Mouse (Mus musculus) limb, embryonic 14.5 days (tissue): ENCODE results near the gene Tedc1. TPM values are rescaled to one million over a fixed set of nuclear protein-coding genes. Genes with fewer than 3 reads are reported as not detected.

ENCODE experiments used
- ATAC-seq: fragments of 200-750 bp; cut with Nextera tagmentation; 2 replicates; pipeline ENCODE4 v1.8.0; 2017; ENCODE audit warnings: low read depth, moderate number of reproducible peaks, moderate TSS enrichment; ENCODE audit not compliant: low FRiP score
- DNase-seq: peaks from one replicate; pipeline ENCODE4 v3.0.0-alpha.2; 2015; ENCODE audit warnings: low spot score
- H3K27ac ChIP-seq: fragments of 300-500 bp; sonication (generic); replicated peaks from 2 replicates; pipeline ENCODE4 v1.5.1; 2014; ENCODE audit warnings: low read depth, mild to moderate bottlenecking, low read length, moderate library complexity, mixed read lengths
- H3K27me3 ChIP-seq: fragments of 300-500 bp; sonication (generic); 2 replicates; pipeline ENCODE4 v1.6.1; 2014; ENCODE audit warnings: low read length, mixed read lengths; ENCODE audit not compliant: control insufficient read depth, insufficient read depth
- H3K36me3 ChIP-seq: fragments of 300-500 bp; sonication (generic); 2 replicates; pipeline ENCODE4 v1.6.1; 2014; ENCODE audit warnings: mild to moderate bottlenecking, low read length, moderate library complexity, mixed read lengths; ENCODE audit not compliant: control insufficient read depth, insufficient read depth
- H3K4me1 ChIP-seq: fragments of 300-500 bp; sonication (generic); 2 replicates; pipeline ENCODE4 v1.6.1; 2014; ENCODE audit warnings: antibody characterized with exemption, low read length, mixed read lengths; ENCODE audit not compliant: control insufficient read depth, insufficient read depth
- H3K4me2 ChIP-seq: fragments of 300-500 bp; sonication (generic); replicated peaks from 2 replicates; pipeline ENCODE4 v1.6.1; 2014; ENCODE audit warnings: low read depth, mild to moderate bottlenecking, low read length, moderate library complexity; ENCODE audit not compliant: severe bottlenecking
- H3K4me3 ChIP-seq: fragments of 300-500 bp; sonication (generic); replicated peaks from 2 replicates; pipeline ENCODE4 v1.5.1; 2014; ENCODE audit warnings: low read length
- H3K9ac ChIP-seq: fragments of 300-500 bp; sonication (generic); 2 replicates; pipeline ENCODE4 v1.6.1; 2014; ENCODE audit warnings: mild to moderate bottlenecking, low read depth, low read length, moderate library complexity; ENCODE audit not compliant: severe bottlenecking
- H3K9me3 ChIP-seq: fragments of 300-500 bp; sonication (generic); 2 replicates; pipeline ENCODE4 v1.6.1; 2016; ENCODE audit warnings: low read length; ENCODE audit not compliant: control insufficient read depth
- POLR2A ChIP-seq: fragments of 200-500 bp; IDR thresholded peaks from 2 replicates; pipeline ENCODE4 v1.8.0; 2012; ENCODE audit warnings: inconsistent platforms, mild to moderate bottlenecking, moderate library complexity, borderline replicate concordance; ENCODE audit not compliant: insufficient read depth, insufficient read length; ENCODE audit errors: extremely low read depth
- WGBS: fragments of 180-500 bp; shearing (Covaris S2); extraction: QIAGEN DNeasy Blood & Tissue Kit; methylation state at CpG from one replicate; pipeline ENCODE4 v1.1.7; 2014; 5-methylcytosine and 5-hydroxymethylcytosine counted together
- polyA plus RNA-seq, 2 experiments: library from polyadenylated mRNA; depleted of rRNA in 1 of 2; stranded (reverse) in 1 of 2; unstranded in 1 of 2; fragments of >200 nt; fragmentation: Nextera tagmentation in 1 of 2; extraction: Ambion mirVana in 1 of 2; gene quantifications; 2 replicates each; pipeline versions ENCODE4 v1.2.1 to v1.2.3; 2012 to 2014

Gene Tedc1
- polyA plus RNA-seq, 2 experiments: 19.5 to 30.8 TPM

DNA sequence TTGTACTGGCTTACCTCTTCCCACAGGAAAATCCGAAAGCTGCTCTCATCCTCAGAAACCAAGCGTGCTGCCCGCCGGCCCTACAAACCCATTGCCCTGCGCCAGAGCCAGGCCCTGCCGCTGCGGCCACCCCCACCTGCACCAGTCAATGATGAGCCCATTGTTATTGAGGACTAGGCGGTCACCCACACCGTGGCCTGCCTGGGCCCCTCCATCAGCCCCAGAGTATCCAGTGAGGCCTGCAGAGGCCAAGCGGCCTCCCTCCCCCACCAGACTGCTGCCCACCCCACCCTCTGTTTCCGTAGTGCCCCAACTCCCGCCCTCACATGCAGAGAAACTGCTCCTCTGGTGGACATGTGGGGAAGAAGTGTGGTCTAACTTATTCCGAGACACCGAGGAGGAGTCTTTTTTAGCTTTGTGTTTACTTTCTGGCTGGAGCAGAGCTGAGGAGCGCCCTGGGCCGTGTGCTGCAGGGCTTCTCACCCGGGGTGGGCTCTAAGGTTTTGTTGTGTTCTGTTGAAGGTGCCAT lies 19.7 kb upstream of the Tedc1 start:
- no peak for TF ChIP-seq POLR2A
- no peak overlapping the region for H3K4me2 ChIP-seq
- H3K27ac ChIP-seq: no peak overlapping the region
- H3K36me3 ChIP-seq: peaks cover 74% of the 10 kb centered on the region
- H3K4me1 ChIP-seq: peaks cover 8% of the 10 kb centered on the region
- peaks cover 15% of the 10 kb centered on the region for H3K27me3 ChIP-seq
- H3K9ac ChIP-seq: no peak overlapping the region
- H3K4me3 ChIP-seq: no peak overlapping the region
- no peaks in the 10 kb centered on the region for H3K9me3 ChIP-seq
- 87% methylated on average over 17 of the region's 17 CpGs for WGBS
- DNase-seq: no peak
- no peak for ATAC-seq

GRCm38 (mm10) chr12:113137260-113138213 lies 18.7 kb upstream of the Tedc1 start:
- Histone ChIP-seq H3K27ac (no peak overlapping the region), H3K36me3 (peaks cover 64% of the 10 kb centered on the region), H3K9me3 (no peaks in the 10 kb centered on the region), H3K9ac (no peak overlapping the region), H3K4me3 (no peak overlapping the region), H3K4me2 (no peak overlapping the region), H3K27me3 (peaks cover 23% of the 10 kb centered on the region), H3K4me1 (peaks cover 13% of the 10 kb centered on the region)
- ATAC-seq (no peak), DNase-seq (no peak)
- no peak for TF ChIP-seq POLR2A
- 89% methylated on average over 18 of the region's 18 CpGs for WGBS

DNA sequence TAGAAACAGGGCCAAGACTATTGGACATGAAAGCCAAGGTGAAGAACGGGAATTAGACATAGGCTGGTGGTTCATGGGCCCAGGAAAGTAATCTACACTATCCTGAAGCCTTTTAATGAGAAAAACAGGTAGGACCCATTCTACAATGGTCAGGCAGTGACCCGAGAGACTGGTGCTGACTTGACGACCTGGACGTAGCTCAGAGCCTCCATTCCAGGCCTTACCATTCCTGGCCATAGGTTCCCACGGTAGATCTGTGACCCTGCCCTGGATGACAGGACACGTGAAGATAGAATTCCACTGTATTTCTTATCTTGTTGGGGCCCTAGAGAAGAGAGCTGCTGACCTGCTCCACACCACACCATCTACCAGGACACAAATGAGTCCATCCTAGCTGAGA lies 17.9 kb upstream of the Tedc1 start:
- Histone ChIP-seq H3K36me3 (peaks cover 56% of the 10 kb centered on the region), H3K4me1 (peaks cover 18% of the 10 kb centered on the region), H3K9ac (no peak overlapping the region), H3K4me2 (no peak overlapping the region), H3K4me3 (no peak overlapping the region), H3K27me3 (peaks cover 26% of the 10 kb centered on the region), H3K27ac (no peak overlapping the region), H3K9me3 (no peaks in the 10 kb centered on the region)
- no peak for ATAC-seq
- WGBS: 74% methylated on average over 6 of the region's 6 CpGs
- DNase-seq: no peak
- TF ChIP-seq POLR2A: no peak

DNA sequence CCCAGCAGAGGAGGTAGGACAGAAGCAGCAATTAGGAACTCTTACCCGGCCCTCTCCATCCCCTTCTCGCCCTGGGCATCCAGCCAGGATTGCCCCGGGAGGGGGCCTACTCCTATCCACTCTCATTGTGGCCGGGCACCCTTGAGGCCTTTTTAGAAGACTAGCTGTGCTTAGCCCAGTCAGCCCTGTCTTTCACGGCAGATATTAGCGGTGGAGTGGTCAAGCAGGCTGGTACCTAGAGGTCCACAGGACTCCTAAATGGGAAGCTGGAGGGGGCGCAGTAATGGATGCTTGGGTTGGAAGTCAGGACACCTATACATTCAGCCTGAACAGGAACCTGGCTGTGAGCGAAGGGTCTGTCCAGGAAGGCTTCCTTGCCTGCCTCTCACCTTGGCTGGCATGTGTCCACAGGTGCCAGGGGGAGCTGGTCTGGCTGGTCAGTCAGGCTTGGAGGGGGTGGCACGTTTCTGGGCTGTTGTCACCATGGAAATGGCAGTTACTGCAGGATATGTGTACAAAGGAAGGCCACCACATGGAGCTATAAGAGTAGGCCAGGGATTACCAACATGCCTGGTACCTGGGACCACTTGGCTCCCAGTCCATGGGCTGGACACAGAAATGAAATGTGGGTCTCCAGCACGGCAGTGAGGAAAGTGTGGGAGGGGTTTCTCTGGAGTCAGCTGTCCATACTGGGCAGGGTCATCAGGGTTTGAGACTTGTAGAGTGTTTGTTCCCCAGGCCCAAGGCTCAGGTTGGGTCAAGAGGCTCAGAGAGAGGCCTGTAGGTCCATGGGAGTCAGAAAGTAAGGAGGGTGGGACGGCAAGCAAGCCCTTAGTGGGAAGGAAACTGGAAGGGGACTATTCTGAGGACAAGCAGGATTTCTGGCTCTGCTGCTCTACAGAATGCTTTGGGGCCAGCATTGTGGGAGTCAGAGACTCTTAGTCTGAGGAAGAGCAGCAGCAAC lies 17.0 kb upstream of the Tedc1 start:
- 41% methylated on average over 11 of the region's 11 CpGs for WGBS
- H3K9ac ChIP-seq: no peak overlapping the region
- peaks cover 47% of the 10 kb centered on the region for H3K36me3 ChIP-seq
- ATAC-seq: no peak
- H3K4me1 ChIP-seq: peaks cover 18% of the 10 kb centered on the region
- H3K27ac ChIP-seq: peak overlapping the region; percentile 15; the same call in 1 of the 2 replicates
- no peak for DNase-seq
- H3K4me2 ChIP-seq: peak overlapping the region; percentile 91
- peaks cover 27% of the 10 kb centered on the region for H3K27me3 ChIP-seq
- H3K9me3 ChIP-seq: no peaks in the 10 kb centered on the region
- no peak for TF ChIP-seq POLR2A
- H3K4me3 ChIP-seq: peak overlapping the region; percentile 48

DNA sequence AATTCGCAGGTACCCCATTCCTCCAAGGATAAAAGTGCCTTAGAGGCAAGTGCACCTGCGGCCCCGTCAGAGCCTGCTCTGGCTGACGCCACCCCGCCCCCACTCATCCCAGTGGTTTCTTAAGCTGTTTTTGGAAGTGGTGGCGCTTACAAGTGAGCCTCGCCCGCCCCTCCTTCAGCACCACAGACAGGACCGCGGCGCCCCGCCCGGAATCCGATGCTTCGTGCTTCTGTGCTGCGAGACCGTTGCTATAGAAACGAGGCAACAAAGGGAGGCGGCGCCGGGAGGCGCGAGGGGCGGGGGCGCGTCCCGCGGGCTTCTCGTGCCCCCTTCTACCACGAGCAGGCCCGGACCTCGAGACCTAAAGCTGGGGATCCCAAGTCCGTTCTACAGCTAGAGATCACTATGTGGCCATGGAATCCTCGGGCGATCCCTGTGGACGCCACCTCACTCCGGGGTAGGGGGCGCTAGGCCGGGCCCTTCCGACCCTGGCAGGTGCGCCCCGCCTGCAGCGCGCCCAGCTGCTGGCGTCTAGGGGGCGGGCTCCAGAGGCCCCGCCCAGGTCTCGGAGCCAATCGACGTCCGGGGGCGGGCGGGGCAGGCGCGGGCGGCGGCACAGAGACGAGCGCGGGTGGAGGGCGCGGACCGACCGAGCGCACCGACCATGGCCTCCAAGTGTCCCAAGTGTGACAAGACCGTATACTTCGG lies 16.2 kb upstream of the Tedc1 start, which contains the start of gene Crip2:
TSS of gene Crip2 (plus strand) at position 329 of the 708 bp plus-strand sequence.
- under 1% methylated on average over 61 of the region's 68 CpGs for WGBS
- Histone ChIP-seq H3K4me1 (peaks cover 18% of the 10 kb centered on the region), H3K4me2 (peak within 1 kb of the TSS; percentile 91), H3K9me3 (no peaks in the 10 kb centered on the region), H3K36me3 (peaks cover 38% of the 10 kb centered on the region), H3K27ac (peak within 1 kb of the TSS; percentile 15; the same call in 1 of the 2 replicates), H3K27me3 (peaks cover 27% of the 10 kb centered on the region), H3K9ac (peak within 1 kb of the TSS; percentile 50), H3K4me3 (peak within 1 kb of the TSS; percentile 48)
- ATAC-seq (peak; percentile 88), DNase-seq (peak; percentile 89)
- TF ChIP-seq POLR2A: no peak
